Mouse (Mus musculus) CH12.LX (cell line): Measurements from ENCODE around the gene Gpr152.

ENCODE experiments used
- CTCF ChIP-seq, 2 experiments: IDR thresholded peaks in 1 of 2; conservative IDR thresholded peaks in 1 of 2; 2 replicates each; pipeline ENCODE4 v1.5.1; 2011 to 2012; ENCODE audit warnings: low read depth in 2 of 2, low read length in 2 of 2, improper control_type of control experiment in 1 of 2, inconsistent platforms in 1 of 2, mild to moderate bottlenecking in 1 of 2, moderate library complexity in 1 of 2
- EP300 ChIP-seq: IDR thresholded peaks from 2 replicates; pipeline ENCODE4 v1.6.1; 2011; ENCODE audit warnings: low read length, improper control_type of control experiment
- GABPA ChIP-seq: IDR thresholded peaks from 2 replicates; pipeline ENCODE4 v1.6.1; 2012; ENCODE audit warnings: low read depth, low read length, improper control_type of control experiment, inconsistent platforms; ENCODE audit not compliant: insufficient replicate concordance
- NELFE ChIP-seq: IDR thresholded peaks from 2 replicates; pipeline ENCODE4 v1.6.1; 2011; ENCODE audit warnings: low read depth, low read length, improper control_type of control experiment
- NRF1 ChIP-seq: IDR thresholded peaks from 2 replicates; pipeline ENCODE4 v1.6.1; 2014; ENCODE audit warnings: low read depth, mild to moderate bottlenecking, inconsistent platforms, low read length, improper control_type of control experiment, moderate library complexity
- POLR2A ChIP-seq: IDR thresholded peaks from 2 replicates; pipeline ENCODE4 v1.6.1; 2011; ENCODE audit warnings: low read depth, mild to moderate bottlenecking, improper control_type of control experiment, low read length
- SIN3A ChIP-seq: IDR thresholded peaks from 2 replicates; pipeline ENCODE4 v1.6.1; 2012; ENCODE audit warnings: low read length, improper control_type of control experiment, inconsistent platforms
- ZC3H11A ChIP-seq: IDR thresholded peaks from 2 replicates; pipeline ENCODE4 v1.6.1; 2012; ENCODE audit warnings: low read depth, mild to moderate bottlenecking, inconsistent platforms, low read length, improper control_type of control experiment
- ZKSCAN1 ChIP-seq: IDR thresholded peaks from 2 replicates; pipeline ENCODE4 v1.6.1; 2012; ENCODE audit warnings: low read depth, inconsistent platforms, low read length, improper control_type of control experiment, borderline replicate concordance
- ZMIZ1 ChIP-seq: IDR thresholded peaks from 2 replicates; pipeline ENCODE4 v1.6.1; 2012; ENCODE audit warnings: low read depth, mild to moderate bottlenecking, inconsistent platforms, low read length, improper control_type of control experiment
- ZNF384 ChIP-seq: IDR thresholded peaks from 2 replicates; pipeline ENCODE4 v1.6.1; 2012; ENCODE audit warnings: low read depth, low read length, improper control_type of control experiment, inconsistent platforms

- TF ChIP-seq CTCF (conservative IDR thresholded peaks at IDR 0.05 in 1 of 2, IDR thresholded peaks at IDR 0.05 in 1 of 2; ENCODE audit: low read depth in 2 of 2, low read length in 2 of 2): no peak
- no peak for TF ChIP-seq GABPA
- no peak for TF ChIP-seq ZMIZ1
- TF ChIP-seq ZNF384: no peak
- TF ChIP-seq EP300: no peak
- no peak for TF ChIP-seq ZC3H11A
- no peak for TF ChIP-seq NELFE
- TF ChIP-seq NRF1: no peak
- no peak for TF ChIP-seq POLR2A
- no peak for TF ChIP-seq SIN3A
- TF ChIP-seq ZKSCAN1: no peak
These were observed 27.3 kb downstream of the Gpr152 start for GRCm38 (mm10) chr19:4166678-4167476.
